Mouse (Mus musculus) urinary bladder, postnatal 4 days (tissue): ENCODE measurements around the gene Tmem150b.

Experiments
- DNase-seq, 2 experiments: peaks; one replicate each; pipeline ENCODE4 v3.0.0; 2021 to 2022; ENCODE audit warnings: low spot score in 2 of 2

Tmem150b gene

DNA sequence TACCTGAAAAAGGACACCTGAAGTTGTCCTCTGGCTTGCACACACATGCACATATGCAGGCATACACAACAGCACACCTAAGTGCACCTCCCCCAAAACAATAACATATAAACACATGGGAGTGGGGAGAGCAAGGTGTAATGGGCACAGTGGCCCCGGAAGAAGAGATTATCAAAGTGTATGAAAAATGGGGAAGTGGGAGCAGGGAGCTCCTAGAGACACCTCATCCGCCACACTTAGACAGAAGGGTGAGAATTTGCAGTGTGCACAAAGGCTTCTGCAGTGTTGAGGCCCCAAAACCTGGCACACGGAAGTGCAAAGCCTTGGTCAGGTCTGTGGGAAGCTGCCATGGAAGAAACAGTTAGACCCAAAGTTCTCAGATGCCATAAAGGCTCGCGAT, 6.0 kb upstream of the Tmem150b start:
- no peak for DNase-seq

DNA sequence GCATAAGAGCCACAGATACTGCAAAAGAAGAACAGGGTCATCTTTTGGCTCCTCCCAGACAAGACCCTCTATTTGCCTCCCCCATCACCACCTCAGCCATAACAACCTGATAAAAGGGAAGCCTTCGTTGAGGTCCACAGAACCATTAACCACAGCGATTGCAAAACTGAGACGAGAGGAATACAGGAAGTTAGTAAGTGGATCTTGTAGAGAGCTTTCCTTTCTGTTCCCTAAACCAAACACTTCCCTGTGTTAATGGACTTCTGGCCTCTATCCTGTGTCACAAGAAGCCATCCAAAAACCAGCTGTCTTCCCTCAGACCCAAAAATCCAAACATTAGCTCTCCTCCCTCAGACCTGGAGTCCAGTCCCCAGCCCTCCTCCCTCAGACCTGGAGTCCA, 690 bp downstream of the Tmem150b start:
- DNase-seq, result no peak

DNA sequence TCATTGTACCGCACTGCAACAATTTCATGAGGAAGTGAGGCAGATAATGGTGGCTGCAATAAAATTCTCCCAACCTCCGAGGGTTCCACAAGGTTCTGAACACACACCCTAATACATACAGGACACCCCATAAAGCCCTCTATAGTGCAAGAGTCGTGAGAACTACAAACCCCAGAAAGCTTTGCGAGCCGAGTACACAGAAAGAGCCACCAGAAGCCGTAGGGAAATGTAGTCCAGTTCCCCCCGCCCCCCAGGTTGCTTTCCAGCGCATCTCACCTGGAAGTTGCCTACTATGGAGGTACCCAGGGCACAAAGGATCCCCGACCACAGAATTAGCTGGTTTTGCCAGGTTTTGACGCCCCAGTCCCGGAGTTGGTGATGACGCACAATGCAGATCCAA, 1.5 kb downstream of the Tmem150b start:
- no peak for DNase-seq

DNA sequence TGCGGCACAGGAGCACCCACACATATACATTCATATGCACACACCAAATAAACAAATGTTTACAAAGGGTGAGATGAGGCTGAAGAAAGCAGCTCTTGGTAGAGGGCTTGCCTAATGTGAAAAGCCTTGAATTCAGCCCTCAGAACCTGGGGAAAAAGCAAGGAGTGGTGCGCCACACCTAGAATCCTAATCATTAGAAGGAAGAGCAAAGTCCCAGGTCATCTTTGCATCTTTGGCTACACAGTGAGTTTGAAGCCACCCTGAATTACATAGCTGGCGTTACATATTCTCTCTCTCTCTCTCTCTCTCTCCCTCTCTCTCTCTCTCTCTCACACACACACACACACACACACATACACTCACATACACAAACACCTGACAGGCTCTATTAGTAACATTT, 5.8 kb downstream of the Tmem150b start:
- no peak for DNase-seq

DNA sequence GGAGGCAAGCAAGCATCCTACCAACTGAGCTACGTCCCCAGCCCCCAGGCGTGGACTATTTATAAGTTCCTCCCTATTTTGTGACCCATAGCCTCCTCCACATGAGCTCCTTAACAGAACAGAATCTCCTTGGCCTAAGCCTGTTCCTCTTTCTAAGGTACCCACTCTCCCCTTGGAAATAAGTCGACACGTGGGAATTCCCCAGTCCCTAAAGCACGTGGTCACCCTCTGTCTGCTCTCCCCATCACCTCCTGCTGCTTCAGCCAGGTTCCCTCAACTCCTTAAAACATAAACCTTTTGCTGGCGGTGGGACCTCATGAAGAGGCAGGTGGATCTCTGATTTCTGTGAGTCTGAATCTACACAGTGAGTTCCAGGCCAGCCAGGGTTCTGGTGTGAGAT, 8.1 kb downstream of the Tmem150b start:
- DNase-seq, result no peak

DNA sequence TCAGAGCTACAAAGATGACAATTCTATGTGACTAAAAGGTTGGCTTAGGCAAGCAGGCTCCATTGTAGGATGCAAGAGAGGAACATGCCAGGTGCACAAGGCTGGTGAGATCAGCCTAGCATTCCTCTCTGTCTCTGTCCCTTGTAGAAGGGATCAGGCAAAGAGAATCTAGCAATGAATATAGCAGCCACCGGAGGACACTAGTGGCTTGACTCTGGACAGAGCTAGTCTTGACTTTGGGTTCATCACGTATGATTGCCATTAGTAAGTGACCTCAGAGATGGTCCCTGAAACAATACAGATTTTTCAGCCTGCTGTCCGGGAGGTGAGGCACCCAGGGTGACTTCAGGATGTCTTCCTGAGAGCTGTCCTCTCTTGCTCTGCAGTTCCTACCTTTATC, 12.5 kb downstream of the Tmem150b start:
- DNase-seq, result no peak

DNA sequence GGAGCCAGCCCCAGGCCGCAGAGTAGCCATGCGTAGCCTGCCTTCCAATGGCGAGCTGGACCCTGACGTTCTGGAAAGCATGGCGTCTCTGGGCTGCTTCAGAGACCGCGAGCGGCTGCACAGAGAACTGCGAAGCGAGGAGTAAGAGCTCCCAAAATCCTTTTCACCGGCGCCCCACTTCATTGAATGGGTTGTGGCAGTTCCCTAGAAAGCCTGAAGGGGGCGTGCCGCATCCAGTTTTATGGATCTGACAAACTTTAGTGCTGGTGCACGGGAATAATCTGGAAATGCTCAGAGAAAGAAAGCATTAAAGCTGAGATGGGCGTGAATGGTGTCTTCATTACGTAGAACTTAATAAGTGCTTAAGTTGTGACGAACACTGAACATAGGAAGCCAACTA, 20.0 kb downstream of the Tmem150b start:
- no peak for DNase-seq

DNA sequence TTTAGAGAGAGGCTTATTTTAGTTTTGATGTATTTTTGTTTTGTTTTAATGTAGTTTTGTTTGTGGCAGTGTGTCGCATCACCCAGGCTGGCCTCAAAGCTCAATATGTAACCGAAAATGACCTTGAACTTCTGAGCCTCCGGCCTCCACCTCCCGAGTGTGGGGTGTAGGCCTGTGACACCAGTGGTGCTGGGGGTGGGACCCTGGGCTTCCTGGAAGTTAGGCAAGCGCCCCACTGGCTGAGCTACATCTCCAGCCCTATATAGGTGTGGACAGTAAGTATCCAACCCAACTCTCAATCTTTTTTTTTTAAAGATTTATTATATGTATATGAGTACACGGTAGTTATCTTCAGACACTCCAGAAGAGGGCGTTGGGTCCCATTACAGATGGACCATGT, 21.9 kb downstream of the Tmem150b start:
- no peak for DNase-seq

DNA sequence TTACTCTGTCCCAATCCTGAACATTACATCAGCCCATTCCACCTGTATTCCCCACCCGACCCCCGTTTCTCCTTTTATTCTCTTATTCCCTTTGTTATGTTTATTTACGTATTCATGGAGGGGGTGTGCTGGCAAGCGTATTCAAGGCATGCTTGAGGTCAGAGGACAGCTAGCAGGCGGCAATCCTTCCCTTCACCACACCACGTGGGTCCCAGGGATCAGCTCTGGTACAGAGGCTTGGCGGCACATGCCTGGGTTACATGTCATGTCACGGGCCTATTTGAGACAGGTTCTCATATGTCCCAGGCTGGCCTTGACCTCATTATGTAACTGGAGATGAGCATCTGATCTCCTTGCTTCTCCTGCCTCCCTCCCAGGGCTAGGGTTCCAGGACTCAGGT, 22.7 kb downstream of the Tmem150b start:
- DNase-seq, result no peak

DNA sequence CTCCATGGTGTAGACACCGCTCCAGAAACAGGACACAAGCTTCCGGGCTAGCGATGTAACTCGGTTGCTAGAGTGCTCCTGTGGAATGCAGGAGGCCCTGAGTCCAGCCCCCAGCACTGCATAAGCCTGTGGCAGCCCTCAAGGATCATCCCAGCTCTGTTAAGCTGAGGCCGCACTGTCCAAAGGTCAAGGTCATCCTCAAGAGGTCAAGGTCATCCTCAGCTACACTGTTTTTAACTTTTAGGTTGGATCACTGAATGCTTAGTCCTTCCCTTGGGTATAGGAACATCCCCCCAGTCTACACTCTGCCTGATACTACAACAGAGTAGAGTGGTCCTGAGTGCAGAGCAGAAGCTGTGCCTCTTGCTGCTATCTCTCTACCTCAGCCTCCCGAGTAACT, 32.0 kb downstream of the Tmem150b start:
- DNase-seq, result no peak

DNA sequence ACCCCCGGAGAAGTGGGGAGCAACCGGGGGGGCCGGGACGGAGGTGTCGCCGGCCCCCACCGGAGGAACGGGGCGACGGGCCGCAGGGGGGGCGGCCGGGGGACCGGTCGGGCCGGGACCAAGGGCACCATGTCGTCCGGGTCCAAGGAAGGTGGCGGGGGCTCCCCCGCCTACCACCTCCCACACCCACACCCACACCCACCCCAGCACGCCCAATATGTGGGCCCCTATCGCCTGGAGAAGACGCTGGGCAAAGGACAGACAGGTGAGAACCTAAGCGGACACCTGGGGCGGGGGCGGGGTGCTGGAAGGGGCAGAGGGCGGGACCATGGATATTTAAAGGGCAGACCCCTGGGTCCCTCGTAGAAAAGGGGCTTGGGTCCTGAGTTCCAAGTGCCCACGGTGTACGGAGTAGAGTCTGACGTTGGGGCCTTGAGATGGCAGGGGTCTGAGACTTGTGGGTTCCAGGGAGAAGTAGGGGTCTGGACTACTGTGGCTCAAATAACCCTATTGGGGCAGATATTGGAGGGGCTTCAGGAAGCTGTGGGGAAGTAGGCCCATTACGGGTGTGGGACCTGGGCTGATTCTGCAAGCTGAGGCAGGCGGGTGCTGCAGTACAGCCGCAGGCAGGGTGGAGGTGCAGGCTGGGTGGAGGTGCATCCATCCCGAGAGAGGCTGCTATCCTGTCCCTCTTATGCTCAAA, 33.9 kb downstream of the Tmem150b start:
- DNase-seq, result no peak

DNA sequence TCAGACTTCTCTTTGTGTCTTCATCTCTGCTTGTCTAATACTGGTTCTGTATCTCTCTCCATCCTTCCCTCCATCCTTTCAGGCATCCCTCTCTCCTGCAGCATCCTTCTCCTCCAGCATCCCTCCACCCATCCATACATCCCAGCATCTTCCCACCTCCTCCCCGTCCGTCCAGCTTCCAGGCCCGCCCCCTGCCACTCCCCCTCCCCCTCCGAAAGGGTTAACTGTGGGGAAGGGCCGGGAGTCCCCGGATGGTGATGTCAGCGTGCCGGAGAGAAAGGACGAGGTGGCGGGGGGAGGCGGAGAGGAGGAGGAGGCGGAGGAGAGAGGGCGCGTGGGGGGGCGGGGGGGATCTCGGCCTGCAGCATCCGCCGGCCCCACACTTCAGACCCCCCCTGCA, 34.7 kb downstream of the Tmem150b start, which contains the start of gene Brsk1:
Gene Brsk1 (plus strand): TSS at position 218 of the 400 bp plus-strand sequence.
- peak; percentile 70 to 88 for DNase-seq

DNA sequence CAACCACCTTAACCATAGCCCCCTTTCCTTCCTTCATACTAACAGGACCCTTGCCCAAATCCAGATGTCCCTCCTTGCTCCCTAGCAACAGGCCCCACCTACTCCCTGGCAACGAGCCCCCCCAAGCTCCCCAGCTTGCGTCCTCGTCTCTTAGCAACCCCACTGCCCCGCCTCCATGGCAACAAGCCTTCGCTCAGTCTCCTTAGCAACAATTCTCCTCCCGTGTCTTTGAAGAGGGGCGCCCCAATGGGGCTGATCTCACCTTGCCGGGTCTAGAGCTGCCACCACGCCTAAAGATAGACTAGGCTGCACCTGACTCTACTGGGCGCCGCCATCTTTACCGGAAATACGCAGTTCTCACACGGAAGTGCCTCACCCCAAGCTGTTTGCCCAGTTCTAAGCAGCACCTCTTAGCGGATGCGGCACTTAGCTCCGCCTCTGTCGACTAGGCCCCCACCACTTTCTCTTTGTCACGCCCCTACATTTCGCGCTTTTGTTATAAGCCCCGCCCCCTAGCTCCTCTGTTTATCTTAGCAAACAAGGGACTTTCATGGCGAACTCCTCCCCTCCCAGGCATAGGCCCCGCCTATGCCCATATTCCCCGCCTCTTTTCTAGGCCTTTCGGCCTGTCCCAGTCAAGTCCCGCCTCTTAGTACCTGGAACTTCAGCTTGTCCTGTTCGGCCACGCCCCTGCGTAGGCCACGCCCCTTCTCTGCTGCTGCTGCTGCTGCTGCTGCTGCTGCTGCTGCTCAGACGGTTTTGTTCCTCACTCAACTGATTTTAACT, 40.2 kb downstream of the Tmem150b start, which contains the start of gene Hspbp1:
Gene Hspbp1 (minus strand): TSS at position 437 of the 786 bp plus-strand sequence.
- DNase-seq, result peak; percentile 91 to 93

DNA sequence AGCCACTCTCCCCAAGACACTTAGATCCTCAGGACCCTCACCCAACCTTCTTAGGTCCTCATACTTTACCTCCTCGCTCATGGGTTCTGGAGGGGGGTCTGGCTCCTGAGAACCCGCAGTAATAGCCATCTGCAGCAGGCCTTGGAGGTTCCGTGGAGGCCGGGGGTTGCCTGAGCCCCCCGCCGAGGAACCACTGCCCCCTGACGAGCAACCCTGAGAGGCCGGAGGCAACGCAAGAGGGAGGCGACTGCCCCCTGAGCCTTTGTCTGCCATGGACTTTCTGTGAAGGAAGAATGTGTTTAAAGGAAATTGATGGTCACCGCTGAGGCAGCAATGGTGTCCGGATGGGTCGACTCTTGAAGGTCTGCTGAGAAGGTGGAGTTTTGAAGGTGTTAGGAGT, 40.8 kb downstream of the Tmem150b start:
- DNase-seq, result no peak

DNA sequence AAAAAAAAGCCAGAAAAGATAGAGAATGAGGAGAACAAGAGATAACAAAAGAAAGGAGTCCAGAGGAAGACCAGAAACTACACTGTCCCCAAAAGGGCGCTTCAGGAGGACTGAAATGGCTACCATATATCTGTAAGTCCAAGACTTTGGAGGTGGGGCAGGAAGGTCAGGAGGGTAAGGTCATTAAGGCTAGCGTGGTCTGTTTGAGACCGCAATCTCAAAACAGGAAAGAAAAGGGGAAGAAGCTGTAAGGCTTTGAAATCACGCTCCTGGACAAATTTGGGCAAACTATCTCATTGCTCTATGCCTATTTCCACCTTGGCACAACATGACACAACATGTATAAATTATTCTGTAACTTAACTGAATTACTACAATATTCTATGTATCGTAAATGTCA, 41.7 kb downstream of the Tmem150b start:
- DNase-seq, result no peak

DNA sequence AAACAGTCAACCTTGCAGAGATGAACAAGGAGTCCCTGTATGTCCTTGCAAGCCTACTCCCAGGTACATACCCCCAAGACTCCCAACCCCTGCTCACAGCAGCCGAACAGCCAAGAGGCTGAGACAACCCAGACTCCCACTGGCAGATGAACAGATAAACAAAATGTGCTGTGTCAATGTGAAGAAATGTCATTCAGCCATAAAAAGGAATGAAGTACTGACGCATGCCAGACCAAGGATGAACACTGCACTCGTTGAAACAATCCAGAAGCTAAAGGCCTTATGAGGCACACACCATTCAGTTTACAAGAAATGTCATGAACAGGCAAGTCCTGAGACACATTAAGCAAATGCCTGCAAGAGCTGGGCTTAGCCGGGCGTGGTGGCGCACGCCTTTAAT, 49.8 kb downstream of the Tmem150b start:
- DNase-seq, result no peak

DNA sequence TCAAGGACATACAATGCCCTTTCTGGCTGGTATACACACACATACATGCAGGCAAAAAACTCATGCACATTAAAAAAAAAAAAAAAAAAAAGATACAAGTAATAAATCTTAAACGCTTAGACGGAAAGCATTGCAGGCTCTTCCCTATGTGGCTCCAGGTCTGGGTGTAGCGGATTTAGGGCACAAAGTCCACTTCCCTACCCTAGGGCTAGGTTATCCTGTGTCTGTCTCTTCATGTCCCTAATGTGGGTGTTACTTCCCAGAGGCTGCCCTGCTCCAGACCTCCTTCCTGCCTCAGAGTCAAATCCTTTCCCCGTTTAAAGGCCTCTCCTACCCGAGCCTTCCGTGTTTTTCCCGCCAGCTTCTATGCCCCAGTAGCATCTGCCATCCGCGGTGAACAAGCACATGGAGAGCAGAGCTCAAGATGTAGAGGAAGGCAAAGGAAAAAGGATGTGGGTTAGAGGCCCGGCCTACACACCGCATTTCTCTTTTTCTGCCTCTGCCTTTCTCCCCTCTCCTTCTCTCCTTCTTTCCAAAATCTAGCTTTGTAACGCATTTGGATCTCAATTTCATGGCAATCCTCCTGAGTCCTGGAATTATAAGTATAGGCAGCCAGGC, 50.8 kb downstream of the Tmem150b start:
- no peak for DNase-seq

DNA sequence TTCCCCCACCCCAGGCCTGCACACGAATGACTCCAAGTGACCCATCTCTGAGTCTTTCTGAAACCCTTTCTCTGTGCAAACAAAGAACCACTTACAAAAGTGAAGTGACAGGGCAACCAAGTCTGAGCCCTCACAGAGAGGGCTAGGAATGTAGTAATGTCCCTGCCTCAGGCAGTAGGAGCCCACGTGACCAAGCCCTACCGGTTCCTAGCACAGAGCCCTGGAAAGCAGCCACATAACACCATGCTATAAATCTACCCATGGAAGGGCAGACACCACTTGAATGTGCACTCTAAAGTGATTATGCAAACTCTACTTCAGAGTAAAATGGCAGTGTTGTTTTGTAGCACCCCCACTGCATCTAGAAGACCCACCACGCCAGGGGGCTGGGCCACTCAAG, 53.1 kb downstream of the Tmem150b start:
- no peak for DNase-seq

DNA sequence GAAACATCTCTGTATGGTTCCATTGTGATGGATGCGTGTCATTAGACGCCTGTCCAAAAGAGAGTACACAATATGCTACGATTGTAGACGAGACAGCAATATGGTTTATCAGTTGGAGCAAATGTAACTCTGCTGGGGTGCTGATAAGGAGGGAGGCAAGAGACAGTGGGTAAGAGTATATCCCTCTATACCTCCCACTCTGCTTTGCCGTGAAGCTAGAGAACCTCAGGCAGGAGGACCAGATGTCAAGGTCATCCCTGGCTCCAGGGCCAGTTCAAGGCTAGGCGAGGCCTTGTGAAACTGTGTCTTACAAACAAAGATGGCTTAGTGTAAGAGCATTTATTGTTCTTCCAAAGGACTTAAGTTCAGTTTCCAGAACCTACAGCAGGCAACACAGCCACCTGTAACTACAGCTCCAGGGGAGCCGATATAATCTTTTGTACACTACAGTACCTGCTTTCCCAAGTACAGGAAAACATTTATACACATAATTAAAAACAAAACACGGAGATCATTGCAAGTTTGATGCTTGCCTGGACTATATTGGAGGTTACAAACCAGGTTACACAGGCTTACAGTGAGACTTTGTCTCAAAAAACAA, 54.3 kb downstream of the Tmem150b start:
- no peak for DNase-seq

DNA sequence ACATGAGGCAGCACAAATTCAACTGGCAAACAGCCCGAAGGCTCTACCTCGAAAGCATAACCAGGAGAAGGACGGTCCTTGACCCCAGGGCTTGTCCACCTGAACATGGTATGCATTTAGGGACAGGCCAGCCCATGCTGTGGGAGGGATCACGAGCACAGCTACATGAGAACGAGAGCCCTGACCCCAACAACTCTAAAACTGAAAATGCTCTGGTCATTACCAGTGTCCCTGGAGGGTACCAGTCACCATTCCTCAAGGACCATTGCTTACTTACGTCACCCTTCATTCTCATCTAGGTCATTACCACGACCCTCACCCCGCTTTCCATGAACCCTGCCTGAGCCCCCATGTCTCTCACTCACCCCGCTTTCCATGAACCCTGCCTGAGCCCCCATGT, 55.9 kb downstream of the Tmem150b start:
- no peak for DNase-seq

DNA sequence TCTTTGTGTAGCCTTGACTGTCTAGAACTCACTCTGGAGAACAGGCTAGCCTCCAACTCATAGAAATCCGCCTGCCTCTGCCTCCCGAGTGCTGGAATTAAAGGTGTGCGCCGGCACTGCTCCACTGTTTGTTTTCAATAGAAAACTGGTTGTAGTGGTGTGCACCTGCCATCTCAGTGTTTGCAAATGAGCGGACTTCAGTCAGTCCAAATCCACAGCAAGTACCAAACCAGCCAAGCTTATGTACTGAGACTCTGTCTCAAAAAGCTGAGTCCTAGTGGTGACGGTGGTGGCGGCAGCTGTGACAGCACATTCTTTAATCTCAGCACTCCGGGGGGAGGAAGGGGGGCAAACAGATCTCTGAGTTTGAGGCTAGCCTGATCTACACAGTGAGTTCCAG, 56.5 kb downstream of the Tmem150b start:
- DNase-seq, result no peak

DNA sequence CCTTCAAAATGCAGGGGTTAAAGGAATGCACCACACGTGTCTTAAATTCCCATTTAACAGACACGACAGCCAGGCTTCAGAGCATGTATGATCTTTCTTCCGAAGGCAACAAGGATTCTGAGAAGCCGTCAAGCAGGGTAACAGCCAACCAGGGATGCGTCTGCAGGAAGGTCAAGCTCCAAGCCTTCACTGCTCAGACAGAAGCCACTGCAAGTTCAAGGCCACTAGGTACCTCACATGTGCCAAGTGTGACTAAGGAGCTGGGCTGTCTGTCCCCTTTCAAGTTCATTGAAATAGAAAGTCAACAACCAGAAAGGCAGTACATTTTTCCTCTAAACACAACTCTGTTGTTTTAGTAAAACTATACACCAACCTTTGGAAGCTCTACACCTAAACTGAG, 58.2 kb downstream of the Tmem150b start:
- DNase-seq, result no peak
